Mouse (Mus musculus) forebrain, postnatal 0 days (tissue): ENCODE measurements around the gene Smchd1. TPM values are rescaled to one million over a fixed set of nuclear protein-coding genes. Genes with fewer than 3 reads are reported as not detected.

Experiments used
- ATAC-seq: fragments of 200-750 bp; cut with Nextera tagmentation; 2 replicates; pipeline ENCODE4 v1.8.0; 2017; ENCODE audit warnings: mild to moderate bottlenecking, moderate library complexity
- DNase-seq: peaks from one replicate; pipeline ENCODE4 v3.0.0-alpha.2; 2015
- H3K27ac ChIP-seq: fragments of 300-500 bp; sonication (generic); 2 replicates; pipeline ENCODE4 v1.5.1; 2014; ENCODE audit warnings: low read depth, mild to moderate bottlenecking, antibody characterized with exemption, low read length, moderate library complexity, mixed read lengths
- H3K27me3 ChIP-seq: fragments of 300-500 bp; sonication (generic); 2 replicates; pipeline ENCODE4 v1.6.1; 2014; ENCODE audit warnings: mild to moderate bottlenecking, low read length, mixed read lengths; ENCODE audit not compliant: insufficient read depth
- H3K36me3 ChIP-seq: fragments of 300-500 bp; sonication (generic); 2 replicates; pipeline ENCODE4 v1.6.1; 2014; ENCODE audit warnings: mild to moderate bottlenecking, moderate library complexity; ENCODE audit not compliant: insufficient read depth
- H3K4me1 ChIP-seq: fragments of 300-500 bp; sonication (generic); 2 replicates; pipeline ENCODE4 v1.6.1; 2014; ENCODE audit warnings: antibody characterized with exemption; ENCODE audit not compliant: insufficient read depth
- H3K4me2 ChIP-seq: fragments of 300-500 bp; sonication (generic); 2 replicates; pipeline ENCODE4 v1.6.1; 2014; ENCODE audit warnings: low read depth, mild to moderate bottlenecking, moderate library complexity
- H3K4me3 ChIP-seq: fragments of 300-500 bp; sonication (generic); 2 replicates; pipeline ENCODE4 v1.5.1; 2014; ENCODE audit warnings: low read depth, low read length, mixed read lengths
- H3K9ac ChIP-seq: fragments of 300-500 bp; sonication (generic); 2 replicates; pipeline ENCODE4 v1.6.1; 2014; ENCODE audit warnings: mild to moderate bottlenecking
- H3K9me3 ChIP-seq: fragments of 300-500 bp; sonication (generic); 2 replicates; pipeline ENCODE4 v1.6.1; 2016; ENCODE audit warnings: low read length
- CTCF ChIP-seq: sonication (generic); IDR thresholded peaks from 2 replicates; pipeline ENCODE4 v1.5.1; 2016; ENCODE audit warnings: antibody characterized with exemption, control low read depth, low read depth
- WGBS: fragments of 180-500 bp; shearing (Covaris S2); extraction: QIAGEN DNeasy Blood & Tissue Kit; methylation state at CpG from one replicate; pipeline ENCODE4 v1.1.7; 2014; 5-methylcytosine and 5-hydroxymethylcytosine counted together
- polyA plus RNA-seq: library from polyadenylated mRNA; unstranded; fragments of >200 nt; fragmentation: Nextera tagmentation; extraction: Ambion mirVana; gene quantifications from 2 replicates; pipeline ENCODE4 v1.2.1, GENCODE M21; 2015
- total RNA-seq: library from RNA; depleted of rRNA; stranded (reverse); fragments of >200 nt; gene quantifications from 2 replicates; pipeline ENCODE4 v1.2.3, GENCODE M21; 2014; rRNA removed

The Smchd1 gene
- 52.2 and 58.7 TPM in 2 replicates for total RNA-seq
- 24.8 and 35.4 TPM in 2 replicates for polyA plus RNA-seq

DNA sequence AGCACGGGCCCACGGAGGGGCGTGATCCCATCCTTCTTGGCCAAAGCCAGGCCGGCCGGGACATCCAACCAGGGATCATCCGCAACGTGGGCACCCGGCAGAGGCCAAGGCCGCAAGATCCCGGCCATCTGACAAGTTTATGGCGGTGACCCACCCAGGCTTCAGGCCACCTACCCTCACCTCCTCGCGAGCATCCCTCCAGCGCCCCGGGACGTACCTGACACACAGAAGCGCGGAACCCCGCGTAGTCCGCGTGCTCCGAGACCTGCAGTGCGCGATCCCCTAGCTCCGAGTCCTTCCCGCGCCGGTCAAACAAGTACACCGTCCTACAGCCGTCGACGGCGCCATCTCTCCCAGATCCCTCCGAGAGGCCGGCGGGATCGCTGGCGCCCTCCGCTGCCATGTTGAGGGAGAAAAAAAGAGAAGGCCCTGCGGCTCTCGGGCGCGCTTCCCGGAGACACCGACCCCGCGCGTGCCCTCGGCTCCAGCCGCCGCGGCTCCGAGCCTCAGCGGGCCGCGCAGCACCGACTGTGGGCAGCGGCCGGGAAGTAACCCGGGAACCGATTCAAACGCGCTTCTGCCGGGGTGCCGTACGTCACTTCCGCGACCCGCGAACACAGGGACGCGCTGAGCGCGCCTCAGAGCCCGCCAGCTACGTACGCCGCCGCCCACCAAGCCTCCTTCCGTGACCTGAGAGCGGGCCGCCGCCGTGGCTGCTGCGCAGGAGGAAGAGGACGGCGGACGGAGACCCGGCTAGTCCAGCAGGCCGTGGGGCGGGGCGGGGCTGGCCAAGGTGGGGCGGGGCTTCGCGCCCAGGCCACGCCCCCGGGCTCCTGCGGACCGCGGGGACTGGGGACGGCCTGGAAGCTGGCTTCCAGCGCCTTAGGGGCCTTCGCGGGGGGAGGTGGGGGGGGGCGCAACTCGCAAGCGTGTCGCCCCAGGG lies at the start of gene Smchd1:
Gene Smchd1, minus strand, starts transcription at position 582 of the 943 bp plus-strand sequence.
- Histone ChIP-seq H3K36me3 (no peaks in the 10 kb centered on the region), H3K27ac (peak within 1 kb of the TSS; percentile 98), H3K9ac (peak within 1 kb of the TSS; percentile 95), H3K4me2 (peak within 1 kb of the TSS; percentile 84), H3K4me3 (peak within 1 kb of the TSS; percentile 96), H3K27me3 (no peaks in the 10 kb centered on the region), H3K9me3 (no peaks in the 10 kb centered on the region), H3K4me1 (peaks cover 18% of the 10 kb centered on the region)
- ATAC-seq (peak; percentile 95), DNase-seq (peak; percentile 94)
- WGBS, result 0% methylated on average over 97 of the region's 109 CpGs
- TF ChIP-seq CTCF, result peak; percentile 33; the same call in 1 of the 2 replicates

- Histone ChIP-seq H3K4me2 (no peak overlapping the region), H3K9me3 (no peaks in the 10 kb centered on the region), H3K9ac (no peak overlapping the region), H3K36me3 (no peaks in the 10 kb centered on the region), H3K4me1 (no peaks in the 10 kb centered on the region), H3K27ac (no peak overlapping the region), H3K4me3 (no peak overlapping the region), H3K27me3 (no peaks in the 10 kb centered on the region)
- DNase-seq, result no peak
- TF ChIP-seq CTCF, result no peak
- 98% methylated on average over 11 of the region's 11 CpGs for WGBS
- ATAC-seq, result no peak
Observed at GRCm38 (mm10) chr17:71510297-71510696, 35.2 kb upstream of the Smchd1 start.

GRCm38 (mm10) chr17:71506832-71507231 lies 31.7 kb upstream of the Smchd1 start:
- Histone ChIP-seq H3K36me3 (no peaks in the 10 kb centered on the region), H3K27ac (no peak overlapping the region), H3K9me3 (no peaks in the 10 kb centered on the region), H3K27me3 (no peaks in the 10 kb centered on the region), H3K4me3 (no peak overlapping the region), H3K4me1 (no peaks in the 10 kb centered on the region), H3K9ac (no peak overlapping the region), H3K4me2 (no peak overlapping the region)
- no peak for ATAC-seq
- no peak for DNase-seq
- TF ChIP-seq CTCF, result no peak
- 90% methylated on average over 8 of the region's 8 CpGs for WGBS

- WGBS, result 90% methylated on average over 4 of the region's 4 CpGs
- DNase-seq (no peak), ATAC-seq (no peak)
- Histone ChIP-seq H3K4me2 (no peak overlapping the region), H3K27me3 (no peaks in the 10 kb centered on the region), H3K4me1 (no peaks in the 10 kb centered on the region), H3K9ac (no peak overlapping the region), H3K4me3 (no peak overlapping the region), H3K9me3 (no peaks in the 10 kb centered on the region), H3K27ac (no peak overlapping the region), H3K36me3 (no peaks in the 10 kb centered on the region)
- no peak for TF ChIP-seq CTCF
Observed at GRCm38 (mm10) chr17:71495784-71496183, 20.6 kb upstream of the Smchd1 start.

- TF ChIP-seq CTCF, result no peak
- no peaks in the 10 kb centered on the region for H3K36me3 ChIP-seq
- no peaks in the 10 kb centered on the region for H3K9me3 ChIP-seq
- H3K4me2 ChIP-seq, result no peak overlapping the region
- H3K27ac ChIP-seq, result no peak overlapping the region
- no peaks in the 10 kb centered on the region for H3K4me1 ChIP-seq
- ATAC-seq (no peak), DNase-seq (no peak)
- no peak overlapping the region for H3K4me3 ChIP-seq
- H3K27me3 ChIP-seq, result no peaks in the 10 kb centered on the region
- H3K9ac ChIP-seq, result no peak overlapping the region
- 88% methylated on average over 4 of the region's 4 CpGs for WGBS
Observed at GRCm38 (mm10) chr17:71491332-71491686, 16.2 kb upstream of the Smchd1 start.

DNA sequence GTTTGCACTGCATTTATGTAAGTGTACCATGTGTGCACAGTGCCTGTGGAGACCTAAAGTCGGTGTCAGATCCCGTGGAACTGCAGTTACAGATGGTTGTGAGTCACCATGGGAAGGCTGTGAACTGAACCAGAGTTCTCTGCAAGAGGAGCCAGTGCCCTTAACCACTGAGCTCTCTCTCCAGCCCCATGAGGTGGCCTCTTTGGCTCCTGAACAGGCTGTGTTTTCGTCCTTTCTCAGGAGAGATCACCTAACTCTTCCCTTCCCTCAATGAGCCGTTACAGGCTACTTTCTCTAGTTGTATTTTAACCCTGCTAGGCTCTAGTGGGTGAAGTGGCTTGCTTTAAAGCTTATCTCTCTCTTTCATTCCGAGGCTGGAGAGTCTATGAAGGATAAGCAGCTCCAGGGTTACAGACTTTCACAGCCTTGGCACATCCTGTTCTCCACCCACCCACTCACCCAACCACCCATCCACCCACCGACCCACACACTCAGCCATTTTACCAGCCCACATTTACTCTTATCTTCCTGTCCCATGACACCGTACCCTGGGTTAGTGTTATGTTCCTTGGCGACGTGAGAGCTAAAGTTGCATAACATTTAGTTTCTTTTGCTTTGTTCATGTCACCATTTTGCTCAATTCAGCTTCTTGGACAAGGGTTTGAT lies 15.7 kb upstream of the Smchd1 start:
- 85% methylated on average over 9 of the region's 9 CpGs for WGBS
- H3K4me2 ChIP-seq, result no peak overlapping the region
- no peak for ATAC-seq
- DNase-seq, result no peak
- H3K4me1 ChIP-seq, result no peaks in the 10 kb centered on the region
- no peak overlapping the region for H3K9ac ChIP-seq
- H3K36me3 ChIP-seq, result no peaks in the 10 kb centered on the region
- no peak overlapping the region for H3K27ac ChIP-seq
- no peaks in the 10 kb centered on the region for H3K27me3 ChIP-seq
- TF ChIP-seq CTCF, result no peak
- no peaks in the 10 kb centered on the region for H3K9me3 ChIP-seq
- H3K4me3 ChIP-seq, result no peak overlapping the region
